Mouse (Mus musculus): ENCODE results near the gene Txnip. TPM values are rescaled to one million over a fixed set of nuclear protein-coding genes. Genes with fewer than 3 reads are reported as not detected.
A peak's percentile ranks its signal among the peaks of the same experiment; 100 is the strongest.
"Not testable (repeated sequence)": the region's sequence is repeated elsewhere in the genome, so short reads cannot be mapped to it uniquely, and the experiment has no call there.

The Txnip gene
- 125 and 174 TPM in 2 replicates for total RNA-seq (2015; ENCODE audit: low replicate concordance)
- total RNA-seq (2017; ENCODE audit: low replicate concordance) = 113 and 122 TPM in 2 replicates

DNA sequence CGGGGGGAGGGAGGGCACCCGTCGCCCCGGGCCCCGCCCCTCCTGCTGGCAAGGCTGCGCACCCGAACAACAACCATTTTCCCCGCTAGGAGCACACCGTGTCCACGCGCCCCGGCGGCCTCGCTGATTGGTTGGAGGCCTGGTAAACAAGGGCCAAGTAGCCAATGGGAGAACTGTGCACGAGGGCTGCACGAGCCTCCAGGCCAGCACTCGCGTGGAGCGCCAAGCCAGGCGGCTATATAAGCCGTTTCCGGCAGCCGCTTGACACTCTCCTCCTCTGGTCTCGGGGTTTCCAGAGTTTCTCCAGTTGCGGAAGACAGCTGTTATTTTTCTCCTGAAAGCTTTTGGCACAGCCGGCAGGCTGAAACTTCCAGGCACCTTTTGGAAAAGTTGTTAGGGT is at the start of gene Txnip:
TSS of gene Txnip (plus strand) at position 264 of the 400 bp plus-strand sequence.
- peak; percentile 87 for ATAC-seq (replicated peaks; ENCODE audit: low FRiP score, poor library complexity, severe bottlenecking)

DNA sequence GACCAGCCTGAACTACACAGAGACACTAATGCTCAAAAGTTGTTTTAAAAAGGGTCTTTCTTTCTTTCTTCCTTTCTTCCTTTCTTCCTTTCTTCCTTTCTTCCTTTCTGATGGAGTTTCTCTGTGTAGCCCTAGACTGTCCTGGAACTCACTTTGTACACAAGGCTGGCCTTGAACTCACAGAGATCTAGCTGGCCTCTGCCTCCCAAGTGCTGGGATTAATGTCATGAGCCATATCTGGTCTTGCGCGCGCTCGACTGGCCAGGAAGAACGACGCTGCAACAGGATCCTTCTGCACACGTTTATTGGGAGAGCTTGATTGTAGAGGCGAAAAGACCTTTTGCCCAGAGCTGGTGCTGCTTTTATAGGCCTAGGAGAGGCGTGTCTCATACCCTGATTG is 49.8 kb upstream of the Txnip start:
- ATAC-seq (replicated peaks; ENCODE audit: low FRiP score, poor library complexity, severe bottlenecking) = not testable (repeated sequence)

DNA sequence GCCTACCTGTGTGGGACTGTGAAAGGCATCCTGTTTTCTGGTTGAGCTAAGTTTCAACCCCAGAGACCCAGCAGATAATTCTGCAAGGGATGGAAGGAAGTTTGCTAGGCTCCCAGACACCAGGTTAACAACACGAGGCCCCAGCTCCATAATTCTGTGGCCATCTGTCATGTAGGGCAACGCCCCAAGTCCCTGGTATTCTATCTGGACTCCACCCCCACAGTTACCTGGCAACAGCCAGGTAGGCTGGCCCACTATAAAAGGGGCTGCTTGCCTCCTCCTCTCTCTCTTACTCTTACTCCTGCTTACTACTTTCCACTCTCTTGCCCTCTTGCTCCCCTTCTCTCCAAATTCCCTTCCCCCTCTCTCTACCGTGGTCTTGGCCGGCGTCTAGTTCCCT is 37.6 kb upstream of the Txnip start:
- no peak for ATAC-seq (replicated peaks; ENCODE audit: low FRiP score, poor library complexity, severe bottlenecking)

DNA sequence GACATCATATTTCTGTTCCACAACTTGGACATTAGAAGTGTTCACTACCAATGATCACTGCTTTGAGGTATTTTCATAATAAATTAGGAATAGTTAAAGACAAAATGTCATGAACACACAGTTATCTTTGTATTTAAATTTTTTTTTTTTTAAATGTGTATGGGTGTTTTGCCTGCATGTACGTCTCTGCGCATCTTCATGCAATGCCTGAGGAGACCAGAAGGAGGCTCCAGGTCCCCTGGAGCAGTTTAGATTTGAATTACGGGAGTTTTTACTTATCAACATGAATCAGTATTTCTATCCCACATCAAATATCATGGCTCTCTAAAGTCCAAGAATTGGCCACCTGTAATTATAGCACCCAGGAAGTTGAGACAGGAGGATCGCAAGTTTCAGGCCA is 35.6 kb upstream of the Txnip start:
- no peak for ATAC-seq (replicated peaks; ENCODE audit: low FRiP score, poor library complexity, severe bottlenecking)

DNA sequence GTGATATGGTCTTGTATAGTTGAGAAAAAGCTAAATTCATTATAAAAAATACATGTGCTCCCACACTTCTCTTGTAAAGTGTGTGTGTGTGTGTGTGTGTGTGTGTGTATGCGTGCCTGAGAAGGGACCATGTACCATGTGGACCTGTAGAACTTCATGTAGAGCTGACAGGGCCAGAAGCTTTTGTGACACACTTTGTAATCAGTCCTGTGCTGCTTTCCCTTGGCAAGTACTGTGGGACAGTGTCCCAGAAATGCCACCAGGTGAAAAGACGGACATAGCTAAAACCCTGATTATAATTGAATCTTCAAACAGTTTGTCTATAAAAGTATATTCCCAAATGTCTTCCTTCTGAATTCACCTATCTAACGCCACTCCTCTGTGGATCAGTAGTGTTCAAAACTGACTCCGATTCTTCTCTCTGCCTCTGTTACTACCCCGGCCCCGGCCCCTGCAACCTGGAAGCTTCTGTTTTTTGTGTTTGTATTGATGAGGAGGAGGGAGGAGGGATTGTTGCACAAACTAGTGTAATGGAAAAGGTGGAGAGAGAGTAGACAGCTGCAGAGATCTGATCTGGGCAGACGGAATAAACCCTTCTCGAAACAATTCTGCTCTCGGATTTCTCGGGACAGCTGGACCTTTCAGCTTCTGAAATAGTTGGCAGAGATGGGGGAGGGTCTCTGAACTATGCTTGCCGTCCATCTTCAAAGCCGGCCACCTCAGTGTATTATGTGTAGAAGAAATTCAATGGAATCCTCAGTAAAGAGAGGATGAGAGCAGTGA is 33.5 kb upstream of the Txnip start:
- ATAC-seq (replicated peaks; ENCODE audit: low FRiP score, poor library complexity, severe bottlenecking) = no peak

DNA sequence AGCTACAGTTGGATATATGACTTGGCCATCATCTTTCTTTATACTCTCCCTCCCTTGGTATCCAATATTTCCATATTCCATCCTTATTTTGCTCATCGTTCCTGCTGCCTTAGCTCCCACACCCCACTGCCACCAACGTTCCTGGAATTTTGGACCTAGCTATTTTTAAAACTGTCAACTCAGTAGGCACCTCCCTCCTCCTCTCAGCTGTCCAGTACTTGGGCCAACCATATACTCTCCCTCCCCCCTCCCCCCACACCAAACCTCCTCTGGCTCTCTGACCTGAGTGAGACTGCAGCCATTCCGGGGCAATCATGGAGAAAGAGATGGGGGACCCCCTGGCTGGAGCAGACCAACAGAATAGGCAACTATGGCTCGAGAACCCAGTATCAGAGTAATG is 32.8 kb upstream of the Txnip start, which contains the start of gene Hfe2:
TSS of gene Hfe2 (plus strand) at position 259 of the 400 bp plus-strand sequence.
- no peak for ATAC-seq (replicated peaks; ENCODE audit: low FRiP score, poor library complexity, severe bottlenecking)

DNA sequence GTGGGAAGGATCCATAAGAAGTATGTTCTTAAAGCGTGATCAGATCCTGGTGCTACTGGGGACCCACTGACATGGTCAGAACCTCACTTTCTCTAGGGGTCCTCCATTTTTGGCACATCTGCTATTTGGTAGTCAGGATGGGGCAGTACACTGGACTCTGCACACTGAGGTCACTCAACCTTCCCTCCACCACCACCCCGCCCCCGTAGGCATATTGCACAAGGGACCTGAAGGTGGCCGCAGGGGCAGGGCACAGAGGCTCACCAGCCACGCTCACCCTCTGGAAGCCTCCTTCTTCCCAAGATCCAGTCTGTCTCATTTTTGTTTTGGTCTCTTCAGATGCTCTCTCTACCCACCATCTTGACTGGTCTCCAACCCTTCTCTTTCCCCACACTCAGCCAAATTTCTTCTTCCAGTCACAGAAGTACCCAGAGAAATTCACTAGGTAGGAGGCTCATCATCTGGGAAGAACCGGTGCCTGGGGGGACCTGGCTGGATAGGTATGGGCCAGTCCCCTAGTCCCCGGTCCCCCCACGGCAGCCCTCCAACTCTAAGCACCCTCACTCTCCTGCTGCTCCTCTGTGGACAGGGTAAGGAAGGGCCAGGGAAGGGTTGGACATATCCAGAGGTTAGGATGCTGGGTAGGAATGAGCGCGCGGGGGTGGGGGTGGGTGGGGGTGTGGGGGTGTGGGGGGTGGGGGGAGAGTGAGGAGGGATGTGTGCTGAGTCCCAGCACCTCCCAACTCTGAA is 31.6 kb upstream of the Txnip start:
- ATAC-seq (replicated peaks; ENCODE audit: low FRiP score, poor library complexity, severe bottlenecking) = no peak

DNA sequence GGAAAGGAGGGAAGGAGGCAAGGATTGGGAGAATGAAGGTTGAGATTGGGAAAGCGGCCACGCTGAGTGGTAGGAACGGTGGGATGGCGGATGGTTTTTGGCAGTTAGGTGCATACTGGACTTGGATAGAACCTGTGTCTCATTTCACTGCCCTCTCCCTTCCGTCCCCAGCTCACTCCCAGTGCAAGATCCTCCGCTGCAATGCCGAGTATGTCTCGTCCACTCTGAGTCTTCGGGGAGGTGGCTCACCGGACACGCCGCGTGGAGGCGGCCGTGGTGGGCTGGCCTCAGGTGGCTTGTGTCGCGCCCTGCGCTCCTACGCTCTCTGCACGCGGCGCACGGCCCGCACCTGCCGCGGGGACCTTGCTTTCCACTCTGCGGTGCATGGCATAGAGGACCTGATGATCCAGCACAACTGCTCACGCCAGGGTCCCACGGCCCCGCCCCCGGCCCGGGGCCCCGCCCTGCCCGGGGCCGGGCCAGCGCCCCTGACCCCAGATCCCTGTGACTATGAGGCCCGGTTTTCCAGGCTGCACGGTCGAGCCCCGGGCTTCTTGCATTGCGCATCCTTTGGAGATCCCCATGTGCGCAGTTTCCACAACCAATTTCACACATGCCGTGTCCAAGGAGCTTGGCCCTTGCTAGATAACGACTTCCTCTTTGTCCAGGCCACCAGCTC is 30.8 kb upstream of the Txnip start:
- no peak for ATAC-seq (replicated peaks; ENCODE audit: low FRiP score, poor library complexity, severe bottlenecking)

DNA sequence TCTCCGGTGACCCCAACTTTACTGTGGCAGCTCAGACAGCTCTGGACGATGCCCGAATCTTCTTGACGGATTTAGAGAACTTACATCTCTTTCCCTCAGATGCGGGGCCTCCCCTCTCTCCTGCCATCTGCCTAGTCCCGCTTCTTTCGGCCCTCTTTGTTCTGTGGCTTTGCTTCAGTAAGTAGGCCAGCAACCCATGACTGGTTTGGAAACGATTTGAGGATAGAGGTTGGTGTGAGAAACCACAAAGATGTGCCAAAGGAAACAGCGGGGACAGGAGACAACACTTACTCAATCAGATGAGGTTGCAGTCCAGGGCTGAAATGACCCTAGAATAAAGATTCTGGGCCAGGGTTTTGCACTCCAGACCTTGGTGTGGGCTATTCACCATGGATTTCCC is 29.3 kb upstream of the Txnip start:
- ATAC-seq (replicated peaks; ENCODE audit: low FRiP score, poor library complexity, severe bottlenecking) = no peak

DNA sequence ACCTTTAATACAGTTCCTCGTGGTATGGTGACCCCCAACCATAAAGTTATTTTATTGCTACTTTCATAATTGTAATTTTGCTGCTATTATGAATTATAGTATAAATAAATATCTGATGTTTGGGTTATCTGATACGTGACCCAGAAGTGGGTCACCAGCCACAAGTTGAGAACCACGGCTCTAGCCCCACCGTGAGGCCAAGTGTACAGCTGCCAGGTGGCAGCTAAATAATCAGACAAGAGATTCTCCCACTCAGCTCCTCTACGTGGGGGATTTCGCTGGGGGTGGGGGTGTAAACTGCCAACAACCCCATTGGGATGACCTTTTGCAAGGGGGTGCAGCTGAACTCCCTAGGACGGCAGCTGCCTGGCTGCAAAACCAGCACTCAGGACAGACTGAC is 25.7 kb upstream of the Txnip start:
- ATAC-seq (replicated peaks; ENCODE audit: low FRiP score, poor library complexity, severe bottlenecking) = no peak

DNA sequence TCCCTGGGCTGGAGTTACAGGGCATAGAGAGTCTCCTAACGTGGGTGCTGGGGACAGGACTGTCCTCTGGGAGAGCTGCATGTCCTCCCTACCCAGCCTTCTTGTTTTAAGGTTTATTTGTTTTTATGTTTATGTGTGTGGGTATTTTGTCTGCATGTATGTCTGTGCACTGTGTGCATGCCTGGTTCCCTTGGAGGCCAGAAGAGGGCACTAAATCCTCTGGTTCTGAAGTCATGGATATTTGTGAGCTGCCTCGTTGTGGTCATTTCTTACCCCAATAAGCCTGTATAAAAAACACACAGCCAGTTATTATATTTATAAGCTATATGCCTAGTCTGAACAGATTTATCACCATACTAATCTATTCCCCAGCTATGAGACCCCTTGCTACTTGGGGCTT is 23.5 kb upstream of the Txnip start:
- ATAC-seq (replicated peaks; ENCODE audit: low FRiP score, poor library complexity, severe bottlenecking) = no peak

DNA sequence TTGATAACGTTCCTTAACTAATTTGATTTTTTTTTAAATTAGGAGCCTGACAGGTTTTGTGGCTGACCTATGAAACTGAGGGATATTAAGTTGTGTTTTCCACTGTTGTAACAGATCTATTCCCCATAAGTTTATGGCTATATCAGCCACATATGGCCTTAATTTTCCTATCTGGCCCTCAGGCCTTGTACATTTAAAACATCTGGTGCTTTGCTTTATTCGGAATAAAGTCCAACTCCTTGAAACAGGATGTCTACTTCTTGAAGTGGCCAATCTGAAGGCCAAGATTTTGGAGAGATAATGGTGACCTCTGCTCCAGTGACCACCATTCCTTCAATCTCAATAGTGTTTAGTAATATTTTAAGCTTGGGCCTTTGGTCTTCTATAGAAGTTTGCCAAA is 18.4 kb upstream of the Txnip start:
- ATAC-seq (replicated peaks; ENCODE audit: low FRiP score, poor library complexity, severe bottlenecking) = no peak

DNA sequence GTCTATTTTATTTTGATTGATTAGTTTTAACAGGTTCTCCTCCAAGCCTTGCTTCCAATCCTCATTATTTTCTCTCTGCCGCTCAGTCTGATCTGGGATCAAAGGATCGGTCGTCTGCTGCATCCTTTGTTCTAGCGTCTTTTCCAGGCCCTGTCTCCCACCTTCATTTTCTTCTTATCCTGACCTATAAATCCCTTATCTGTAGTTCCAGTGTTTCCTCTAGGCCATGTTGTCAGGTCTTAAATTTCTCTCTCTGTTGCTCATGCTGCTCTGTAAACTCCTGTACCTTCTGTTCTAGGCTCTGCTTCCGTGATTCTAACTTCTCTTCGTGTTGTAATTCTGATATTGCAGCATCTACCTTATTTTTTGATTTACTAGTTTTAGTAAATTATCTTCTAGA is 17.0 kb upstream of the Txnip start:
- no peak for ATAC-seq (replicated peaks; ENCODE audit: low FRiP score, poor library complexity, severe bottlenecking)

DNA sequence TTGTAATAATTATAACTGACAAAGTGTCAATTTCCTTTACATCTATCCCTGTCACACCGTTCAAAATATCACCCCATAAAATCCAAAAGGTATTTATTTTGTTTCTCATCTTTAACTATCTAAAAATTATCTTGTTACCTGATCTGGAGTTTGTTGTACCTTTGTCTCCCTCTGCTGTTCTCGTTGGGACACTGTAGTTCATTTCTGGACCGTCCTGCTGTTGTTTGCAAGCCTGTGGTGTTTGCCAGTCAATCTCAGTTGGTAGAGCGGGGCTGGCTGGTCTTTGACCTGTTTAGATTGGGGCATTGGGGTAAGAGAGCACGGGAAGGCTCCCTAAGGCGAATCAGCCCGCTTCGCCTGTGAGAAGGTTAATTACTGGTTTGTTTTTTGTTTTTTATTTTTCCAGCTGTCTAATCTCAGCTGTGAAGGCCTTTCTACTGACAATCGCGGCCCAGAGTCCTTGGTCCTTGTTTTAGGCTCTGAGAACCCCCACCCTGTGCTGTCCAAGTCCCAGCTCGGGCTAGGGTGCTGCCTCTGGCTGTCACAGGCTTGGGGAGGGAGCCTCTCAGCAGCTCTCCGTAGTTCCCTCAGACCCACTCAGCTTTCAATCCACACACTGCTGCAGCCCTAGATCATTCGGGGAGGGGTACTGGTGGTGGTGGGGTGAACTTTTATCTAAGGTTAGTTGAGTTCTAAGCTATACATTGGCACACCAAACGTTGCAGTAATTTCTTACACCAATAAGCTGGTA is 16.3 kb upstream of the Txnip start:
- no peak for ATAC-seq (replicated peaks; ENCODE audit: low FRiP score, poor library complexity, severe bottlenecking)

DNA sequence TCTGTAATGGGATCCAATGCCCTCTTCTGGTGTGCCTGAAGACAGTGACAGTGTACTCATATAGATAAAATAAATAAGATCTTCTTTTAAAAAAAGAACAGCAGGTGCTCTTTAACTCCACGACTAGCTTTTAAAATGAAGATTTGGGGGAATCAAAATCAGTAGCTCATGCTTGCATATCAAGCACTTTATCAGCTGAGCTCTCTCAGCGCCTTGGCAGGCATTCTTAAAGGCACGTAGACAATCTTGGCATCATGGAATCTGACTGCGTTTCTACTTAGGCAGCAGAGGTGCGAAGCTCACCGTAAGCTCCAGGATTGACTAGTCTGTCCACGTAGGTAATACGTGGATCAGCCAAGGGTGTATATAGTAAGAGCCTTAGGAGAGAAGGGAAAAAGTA is 15.2 kb upstream of the Txnip start:
- no peak for ATAC-seq (replicated peaks; ENCODE audit: low FRiP score, poor library complexity, severe bottlenecking)

DNA sequence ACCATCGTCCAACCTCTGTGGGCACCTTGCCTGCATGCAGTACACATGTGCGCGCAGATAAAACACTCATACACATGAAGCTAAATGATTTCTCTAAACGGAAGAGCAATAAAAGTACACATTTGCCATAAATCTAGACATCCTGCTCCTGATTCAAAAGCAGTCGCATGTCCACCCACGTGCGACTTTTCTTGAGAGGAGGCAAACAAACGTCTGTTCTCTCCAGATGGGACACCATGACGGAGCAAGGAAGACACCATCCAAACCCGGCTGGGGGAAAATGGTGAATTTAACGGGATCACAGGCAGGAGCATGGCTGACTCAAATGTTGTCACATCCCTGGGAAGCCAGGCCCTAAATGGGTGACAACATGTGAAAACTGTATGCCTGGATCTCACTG is 14.4 kb upstream of the Txnip start:
- ATAC-seq (replicated peaks; ENCODE audit: low FRiP score, poor library complexity, severe bottlenecking) = no peak

DNA sequence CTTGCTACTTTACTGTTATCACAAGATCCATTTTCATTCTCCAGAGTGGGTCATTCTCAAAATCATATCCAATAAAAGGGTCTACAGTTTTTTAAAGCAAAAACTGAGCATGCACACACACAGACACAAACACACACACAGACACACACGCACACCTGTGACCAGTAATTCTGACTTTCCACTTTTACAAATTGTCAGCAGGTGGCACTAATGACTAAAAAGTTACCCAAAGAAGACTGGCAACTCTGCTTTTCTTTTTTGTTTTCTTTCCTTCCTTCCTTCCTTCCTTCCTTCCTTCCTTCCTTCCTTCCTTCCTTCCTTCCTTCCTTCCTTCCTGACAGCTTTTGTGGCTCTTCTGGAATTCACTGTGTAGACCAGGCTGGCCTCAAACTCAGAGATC is 12.2 kb upstream of the Txnip start:
- no peak for ATAC-seq (replicated peaks; ENCODE audit: low FRiP score, poor library complexity, severe bottlenecking)

DNA sequence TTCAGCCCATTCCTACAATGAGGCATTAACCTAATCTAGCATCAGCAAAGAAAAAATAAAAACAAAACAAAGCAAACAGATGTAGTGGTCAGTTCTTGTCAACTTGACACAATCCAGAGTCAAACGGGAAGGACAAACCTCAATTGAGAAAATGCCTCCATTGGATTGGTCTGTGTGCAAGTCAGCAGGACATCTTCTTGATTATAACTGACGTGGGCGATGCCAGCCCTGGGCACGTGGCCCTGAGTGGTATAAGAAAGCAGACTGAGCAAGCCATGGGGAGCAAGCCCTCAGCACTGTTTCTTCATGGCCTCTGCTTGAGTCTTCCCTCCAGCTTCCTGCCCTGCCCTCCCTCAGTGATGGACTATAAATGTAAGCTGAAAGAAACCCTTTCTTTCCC is 10.9 kb upstream of the Txnip start:
- ATAC-seq (replicated peaks; ENCODE audit: low FRiP score, poor library complexity, severe bottlenecking) = no peak

DNA sequence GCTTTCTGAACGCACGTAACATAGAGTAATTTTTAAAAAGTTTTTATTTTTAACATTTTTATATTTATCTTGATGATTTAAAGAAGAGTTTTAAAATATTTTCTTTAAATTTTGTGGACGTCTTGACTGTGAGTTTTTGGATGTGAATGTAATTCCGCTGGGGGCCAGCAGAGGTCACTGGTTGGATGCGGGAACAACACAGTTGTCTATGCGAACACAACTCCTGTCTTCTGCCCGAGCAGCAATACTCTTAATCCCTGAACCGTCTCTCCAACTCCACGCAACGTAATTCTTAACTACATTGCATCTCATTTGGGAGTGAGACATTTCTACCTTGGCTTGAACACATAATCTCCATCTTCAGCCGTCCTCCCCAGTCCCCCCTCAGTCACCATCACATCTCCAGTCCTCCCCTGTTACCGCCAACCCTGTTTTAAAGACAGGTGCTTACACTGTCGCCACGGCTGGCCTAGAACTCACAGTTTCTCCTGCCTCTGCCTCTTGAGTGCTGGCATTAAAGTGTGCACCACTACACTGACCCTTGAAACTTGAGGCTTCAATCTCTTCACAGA is 10.3 kb upstream of the Txnip start:
- ATAC-seq (replicated peaks; ENCODE audit: low FRiP score, poor library complexity, severe bottlenecking) = peak; percentile 86

DNA sequence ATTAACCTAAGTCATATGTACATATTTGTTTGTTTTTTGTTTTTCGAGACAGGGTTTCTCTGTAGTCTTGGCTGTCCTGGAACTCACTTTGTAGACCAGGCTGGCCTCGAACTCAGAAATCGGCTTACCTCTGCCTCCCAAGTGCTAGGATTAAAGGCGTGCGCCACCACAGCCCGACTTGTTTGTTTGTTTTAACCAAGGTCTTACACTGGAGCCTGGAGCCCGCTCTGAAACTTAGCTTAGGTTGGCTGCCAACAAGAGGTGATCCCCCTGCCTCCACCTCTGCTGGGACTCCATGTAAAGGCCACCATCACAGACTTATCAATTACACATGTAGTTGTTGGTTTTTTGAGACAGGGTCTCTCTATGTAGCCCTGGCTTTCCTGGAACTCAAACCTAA is 8.9 kb upstream of the Txnip start:
- ATAC-seq (replicated peaks; ENCODE audit: low FRiP score, poor library complexity, severe bottlenecking) = no peak
